Mouse (Mus musculus): ENCODE results near the gene Acoxl.

The Acoxl gene

DNA sequence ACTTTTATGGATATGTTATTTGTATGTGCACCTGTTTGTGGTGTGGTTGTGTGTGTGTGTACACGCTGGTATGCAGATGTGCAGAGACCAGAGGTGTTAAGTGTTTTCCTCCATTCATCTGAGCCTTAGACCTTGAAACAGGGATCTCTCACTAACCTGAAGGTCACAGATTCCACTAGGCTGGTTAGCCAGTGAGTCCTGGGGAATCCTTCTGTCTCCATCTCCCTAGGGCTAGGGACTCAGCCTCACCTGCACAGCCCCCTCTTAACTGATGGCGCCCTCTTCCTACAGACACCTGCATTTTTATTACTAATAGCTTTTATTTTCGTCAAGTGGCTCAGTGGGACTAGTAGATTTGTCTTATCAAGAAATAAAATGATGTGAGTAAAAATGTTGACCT, 301.5 kb downstream of the Acoxl start:
- DNase-seq (ENCODE audit: low spot score in 2 of 2), result no peak

DNA sequence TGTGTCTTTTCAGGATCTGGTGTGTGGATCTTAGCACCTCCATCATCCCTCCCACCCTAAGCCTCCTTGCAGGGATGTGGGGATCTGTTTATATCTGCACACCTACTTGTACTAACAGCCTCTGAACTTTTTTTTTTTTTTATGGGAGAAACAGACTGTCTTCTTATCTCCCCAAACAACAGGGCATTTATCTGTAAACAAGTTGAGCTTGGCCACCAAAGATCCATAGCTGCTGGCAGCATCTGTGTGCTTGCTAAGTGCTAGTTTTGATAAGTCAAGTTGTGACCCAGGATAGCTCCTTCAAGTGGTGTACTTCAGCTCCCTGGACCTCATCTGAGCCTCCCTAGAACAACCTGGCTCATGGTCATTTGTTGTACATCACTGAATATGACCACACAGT, 305.3 kb downstream of the Acoxl start:
- DNase-seq (ENCODE audit: low spot score in 2 of 2), result no peak

DNA sequence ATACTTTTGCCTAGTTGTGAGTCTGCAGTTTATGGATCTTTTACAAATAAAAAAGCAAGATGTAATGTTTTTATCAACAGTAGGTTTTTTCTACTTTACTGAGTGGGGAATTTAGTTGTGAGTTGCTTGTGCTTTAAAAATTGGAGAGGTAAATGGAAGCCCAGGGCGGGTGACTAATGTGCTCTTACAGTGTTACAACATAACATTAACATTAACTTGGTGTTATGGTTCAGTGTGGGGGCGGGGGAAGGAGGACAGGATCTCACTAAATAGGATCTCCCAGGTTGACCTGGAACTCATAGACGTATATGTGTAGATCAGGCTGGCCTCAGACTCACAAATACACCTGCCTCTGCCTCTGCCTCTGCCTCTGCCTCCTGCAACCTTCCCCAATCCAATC, 306.8 kb downstream of the Acoxl start:
- no peak for DNase-seq (ENCODE audit: low spot score in 2 of 2)

DNA sequence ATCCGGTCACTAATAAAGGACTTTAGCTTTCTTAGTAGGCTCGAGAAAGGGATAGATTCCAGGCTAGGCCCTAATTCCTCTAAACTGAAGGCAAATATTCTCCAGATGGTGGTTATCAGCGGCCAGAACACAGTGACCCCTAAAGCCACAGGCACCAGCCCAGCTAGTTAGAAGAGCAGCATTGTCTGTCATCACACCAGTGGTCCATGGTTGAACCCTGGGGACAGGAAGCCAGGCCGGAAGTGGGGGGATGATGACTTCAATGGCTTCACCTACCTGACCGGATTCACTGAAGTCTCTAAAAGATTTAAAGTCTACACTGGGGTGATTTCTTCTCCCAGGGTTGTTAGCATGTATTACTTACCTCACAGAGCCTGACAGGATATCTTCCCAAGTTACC, 310.9 kb downstream of the Acoxl start:
- no peak for DNase-seq (ENCODE audit: low spot score in 2 of 2)

DNA sequence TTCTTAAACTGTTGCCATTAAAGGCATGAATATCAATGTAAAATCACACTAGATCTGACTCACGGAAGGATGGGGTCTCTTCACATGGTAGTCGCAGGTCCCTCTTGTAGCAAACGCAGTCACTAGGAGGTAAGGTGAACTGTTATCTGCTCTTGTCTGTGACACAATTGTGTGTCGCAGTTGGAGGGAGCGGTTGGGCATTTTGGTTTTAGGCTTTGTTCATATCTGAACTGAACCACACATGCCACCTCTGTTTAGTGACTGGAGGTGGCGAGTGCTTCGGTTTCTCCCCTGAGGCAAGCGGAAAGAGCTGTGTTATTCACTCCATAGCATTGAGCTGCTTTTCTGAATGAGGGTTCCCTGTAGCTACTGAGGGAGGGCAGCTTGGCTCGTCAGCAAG, 313.5 kb downstream of the Acoxl start:
- no peak for DNase-seq (ENCODE audit: low spot score in 2 of 2)

DNA sequence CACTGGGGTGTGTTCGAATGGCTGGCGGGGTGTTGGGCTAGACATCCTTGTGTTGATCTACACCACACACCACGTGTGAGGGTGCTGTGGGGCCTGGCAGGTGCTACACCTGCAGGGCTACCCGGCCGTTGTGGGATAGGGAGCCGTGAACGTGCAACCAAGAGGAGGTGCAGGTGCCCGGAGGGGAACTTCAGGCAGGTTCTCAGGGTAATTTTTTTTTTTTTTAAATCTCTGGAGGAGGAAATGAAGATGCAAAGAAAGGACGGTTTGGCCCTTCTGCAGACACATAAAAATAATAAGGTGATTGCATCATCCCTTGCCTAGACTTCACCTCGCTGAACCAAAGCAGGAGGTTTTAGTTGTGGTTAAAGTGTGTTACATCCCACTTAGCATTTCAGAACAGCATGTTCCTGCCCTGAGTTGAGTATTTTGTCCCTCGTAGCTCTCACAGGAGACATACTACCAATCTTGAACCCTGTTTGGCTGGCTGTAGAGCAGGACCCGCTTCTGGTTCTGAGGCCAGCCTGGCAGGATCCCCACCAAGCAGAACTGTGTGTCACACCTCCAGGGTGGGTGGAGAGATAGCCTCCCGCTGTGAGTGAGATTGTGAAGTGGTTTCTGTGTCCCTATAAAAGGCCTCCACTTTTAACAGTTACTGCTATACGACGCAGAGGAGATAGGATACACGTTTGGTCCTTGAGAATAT, 314.3 kb downstream of the Acoxl start:
- DNase-seq (ENCODE audit: low spot score in 2 of 2), result no peak

DNA sequence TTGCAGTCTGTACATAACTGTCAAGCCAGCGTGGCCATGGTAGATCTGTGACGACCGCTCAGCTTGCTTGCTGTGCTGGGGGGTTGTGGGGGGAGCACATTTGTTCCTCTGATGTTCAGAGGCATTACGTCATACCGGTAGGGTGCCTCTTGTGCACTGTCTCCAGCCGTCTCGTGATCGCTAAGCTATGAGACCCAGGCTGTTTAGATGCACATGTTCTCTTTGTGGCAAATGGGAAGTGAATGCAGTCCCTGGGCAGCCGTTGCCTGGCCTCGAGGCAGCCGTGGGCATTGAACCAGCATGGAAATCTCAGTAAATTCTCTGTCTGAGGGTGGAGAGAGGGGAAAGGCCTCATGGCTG, 314.9 kb downstream of the Acoxl start:
- no peak for DNase-seq (ENCODE audit: low spot score in 2 of 2)

DNA sequence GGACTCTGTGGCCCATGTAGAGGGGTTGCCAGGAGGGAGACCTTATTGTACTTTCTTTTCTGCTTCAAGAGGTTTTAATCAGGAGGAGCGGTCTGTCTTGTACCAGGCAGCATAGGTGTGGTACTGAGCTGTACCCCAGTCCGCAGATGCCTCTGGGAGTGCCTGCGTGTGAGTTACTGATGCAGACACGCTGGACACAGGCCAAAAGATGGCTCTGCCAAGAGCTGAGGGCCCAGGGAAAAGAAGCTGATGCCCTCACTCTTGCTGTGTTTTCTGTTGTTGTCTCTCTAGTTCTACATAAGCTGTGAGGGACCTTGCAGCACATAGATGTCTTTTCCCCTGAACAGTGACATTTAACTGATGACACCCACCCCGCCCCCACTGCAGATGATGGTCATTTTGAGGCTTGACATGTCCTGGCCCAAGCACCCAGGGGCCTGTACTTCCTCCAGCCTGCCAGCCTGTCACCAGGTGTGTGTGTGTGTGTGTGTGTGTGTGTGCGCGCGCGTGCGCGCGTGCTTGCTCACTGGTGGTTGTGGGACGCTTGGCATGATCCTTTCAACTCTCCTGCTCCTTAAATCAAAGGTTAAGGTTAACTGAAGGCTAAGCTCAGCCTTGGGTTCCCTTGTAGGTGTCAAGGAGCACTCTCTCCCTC, 316.9 kb downstream of the Acoxl start:
- DNase-seq (ENCODE audit: low spot score in 2 of 2), result no peak

DNA sequence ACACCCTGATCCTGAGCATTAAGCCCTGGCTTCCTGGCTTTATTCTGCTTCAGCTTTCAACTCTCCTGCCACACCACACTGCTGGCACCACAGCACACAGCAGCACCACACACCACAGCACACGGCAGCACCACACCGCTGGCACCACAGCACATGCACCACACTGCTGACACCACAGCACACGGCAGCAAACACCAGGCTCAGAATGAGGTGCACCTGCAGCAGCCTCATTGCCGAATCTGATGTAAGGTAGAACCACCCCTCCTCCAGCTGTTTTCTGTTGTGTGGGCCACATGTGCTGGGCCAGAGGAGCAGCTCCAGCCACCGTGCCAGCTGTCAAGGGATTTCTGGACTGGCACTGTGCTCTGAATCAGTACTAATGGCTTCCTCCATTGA, 317.4 kb downstream of the Acoxl start:
- DNase-seq (ENCODE audit: low spot score in 2 of 2), result no peak

DNA sequence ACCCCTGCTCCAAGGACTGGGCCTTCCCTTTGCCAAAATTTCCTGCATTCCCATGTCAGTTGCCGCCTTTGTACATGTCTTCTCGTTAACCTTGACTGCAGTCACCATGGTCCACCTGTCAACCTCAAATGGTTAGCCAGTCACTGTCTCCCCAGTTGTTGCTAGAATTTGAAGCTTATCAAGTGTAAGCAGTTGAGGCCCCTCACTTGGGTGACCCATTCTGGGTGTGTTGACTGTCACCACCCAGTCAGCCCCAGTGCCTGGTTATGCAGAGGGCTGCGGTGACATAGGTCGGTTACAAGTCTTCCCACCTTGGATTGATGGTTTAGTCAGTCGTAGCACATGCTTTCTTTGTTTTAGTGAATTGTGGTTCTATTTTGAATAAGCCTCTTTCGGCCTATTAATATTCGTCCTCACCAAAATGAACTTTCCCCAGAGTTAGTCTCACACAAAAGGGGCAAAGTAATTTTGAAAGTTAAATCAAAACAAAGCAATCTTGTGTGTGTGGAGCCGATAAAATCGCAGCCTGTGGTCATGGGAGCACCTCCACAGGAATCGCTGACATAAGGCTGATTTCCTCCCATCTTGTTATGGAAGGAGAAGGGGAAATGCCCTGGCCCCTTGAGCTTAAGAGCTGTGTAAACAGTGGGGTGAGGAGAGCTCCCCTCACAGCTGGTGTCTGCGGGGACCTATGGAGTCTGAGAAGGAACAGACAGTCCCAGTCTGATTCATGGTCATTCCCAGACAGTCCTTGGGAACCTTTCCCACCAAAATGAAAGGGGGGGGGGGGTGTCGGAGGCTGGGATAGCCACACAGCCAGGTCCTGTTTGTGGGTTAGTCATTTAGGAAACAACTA, 318.1 kb downstream of the Acoxl start:
- no peak for DNase-seq (ENCODE audit: low spot score in 2 of 2)

DNA sequence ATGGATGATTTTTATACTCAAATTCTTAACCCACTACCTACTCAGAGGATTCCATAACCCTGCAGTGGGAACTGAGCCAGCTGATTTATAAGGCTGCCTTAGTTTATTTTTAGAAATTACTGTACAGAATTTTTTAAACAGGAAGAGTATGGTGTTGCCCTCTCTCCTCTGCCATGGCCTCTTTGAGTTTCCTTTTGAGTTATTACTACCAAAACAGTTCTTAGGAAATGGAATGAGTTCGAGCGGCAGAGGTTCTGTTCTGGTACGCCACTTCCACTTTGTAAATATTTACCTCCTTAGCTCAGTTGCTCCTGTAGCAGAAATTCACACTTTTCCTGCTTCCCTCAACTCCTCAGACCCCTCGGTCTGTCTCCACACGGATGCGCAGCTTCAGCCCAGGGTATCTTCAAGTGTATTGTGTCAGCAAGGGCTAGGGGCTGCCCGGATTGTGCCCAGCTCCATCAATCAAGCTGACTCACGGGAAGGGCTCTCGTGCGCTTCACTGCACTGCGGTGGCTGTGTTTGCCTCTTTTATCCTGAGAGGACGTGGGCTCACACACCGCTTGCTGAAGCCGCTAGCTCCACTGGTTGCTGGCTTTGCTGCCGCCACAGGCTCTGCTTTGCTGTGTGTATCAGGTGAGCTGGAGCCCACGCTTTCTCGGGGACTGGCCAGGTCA, 320.2 kb downstream of the Acoxl start:
- DNase-seq (ENCODE audit: low spot score in 2 of 2), result no peak

DNA sequence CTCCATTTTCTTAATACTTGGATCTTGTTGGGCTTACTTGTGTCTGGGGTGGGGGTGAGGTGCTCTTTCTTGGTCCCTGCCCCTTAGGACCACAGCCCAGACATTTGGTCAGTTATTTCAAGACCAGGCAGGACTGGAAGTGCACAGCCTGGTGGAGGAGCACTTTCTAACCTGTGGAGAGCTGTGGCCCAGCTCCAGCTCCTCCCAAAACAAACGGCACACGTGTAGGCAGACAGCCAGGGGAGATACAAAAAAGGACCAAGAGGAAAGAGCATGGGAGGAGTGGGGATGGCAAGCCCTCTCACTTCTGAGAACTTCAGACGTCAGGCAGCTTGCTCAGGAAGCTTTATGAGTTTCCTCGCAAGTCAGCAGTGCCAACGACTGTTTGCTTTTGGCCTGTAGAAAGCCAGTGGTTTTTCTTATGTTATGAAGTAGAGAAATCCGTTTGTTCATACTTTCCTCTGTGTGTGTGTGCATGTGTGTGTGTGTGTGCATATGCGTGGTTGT, 321.0 kb downstream of the Acoxl start:
- DNase-seq (ENCODE audit: low spot score in 2 of 2), result no peak

DNA sequence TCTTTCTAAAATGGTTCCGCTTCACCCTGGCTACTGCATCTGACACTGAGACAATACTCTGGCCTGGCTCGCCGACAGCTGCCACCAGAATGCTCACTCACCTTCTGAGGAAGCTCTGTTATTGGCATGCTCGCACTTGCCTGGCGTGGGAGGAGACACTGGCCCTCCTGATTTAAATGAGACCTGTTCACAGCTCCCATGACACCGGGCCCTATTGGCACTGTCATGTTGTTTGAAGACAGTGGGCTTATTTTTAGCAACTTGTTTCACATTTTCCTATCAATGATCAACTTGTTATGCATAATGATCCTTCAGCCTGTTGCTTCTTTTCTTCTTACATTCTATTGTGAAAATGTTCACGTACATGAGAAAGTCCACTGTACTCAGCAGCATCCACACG, 324.5 kb downstream of the Acoxl start:
- no peak for DNase-seq (ENCODE audit: low spot score in 2 of 2)

DNA sequence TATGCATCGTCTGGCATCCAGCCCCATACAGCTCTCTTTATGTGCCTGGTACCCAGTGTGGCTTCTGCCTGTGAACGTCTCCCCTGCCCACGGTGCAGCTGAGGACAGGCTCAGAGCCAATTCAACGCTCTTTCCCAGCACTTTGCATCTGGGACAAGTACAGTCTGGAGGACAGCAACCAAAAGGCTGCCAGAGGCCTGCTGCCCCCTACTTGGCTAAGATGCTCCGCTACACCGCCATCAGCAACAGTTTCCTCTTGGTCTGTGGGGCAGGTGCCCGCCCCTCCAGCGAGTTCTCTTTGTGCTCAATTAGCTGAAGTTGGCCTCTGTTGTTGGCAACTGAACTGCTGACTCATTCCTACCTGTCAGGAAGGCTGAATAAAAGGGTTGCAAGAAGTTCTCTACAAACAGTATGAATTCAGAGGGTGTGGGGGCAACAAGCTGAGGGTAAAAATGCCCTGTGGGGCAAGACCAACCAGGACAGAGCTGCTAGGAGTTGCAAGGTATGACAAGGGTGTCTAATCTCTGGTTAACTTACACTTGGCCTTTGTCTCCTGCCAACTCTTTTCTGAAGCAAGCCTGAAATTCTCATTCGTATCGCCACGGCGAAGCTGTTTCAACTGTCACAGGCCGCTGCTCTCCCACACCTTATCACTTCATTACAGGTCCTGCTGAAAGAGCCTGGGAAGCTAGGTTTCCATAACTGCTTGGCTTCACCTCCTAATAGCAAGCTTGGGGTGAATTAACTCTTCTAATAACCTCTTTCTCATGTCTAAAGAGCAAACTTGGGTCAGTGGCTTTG, 328.1 kb downstream of the Acoxl start:
- peak; percentile 26 to 43 for DNase-seq (ENCODE audit: low spot score in 2 of 2)

DNA sequence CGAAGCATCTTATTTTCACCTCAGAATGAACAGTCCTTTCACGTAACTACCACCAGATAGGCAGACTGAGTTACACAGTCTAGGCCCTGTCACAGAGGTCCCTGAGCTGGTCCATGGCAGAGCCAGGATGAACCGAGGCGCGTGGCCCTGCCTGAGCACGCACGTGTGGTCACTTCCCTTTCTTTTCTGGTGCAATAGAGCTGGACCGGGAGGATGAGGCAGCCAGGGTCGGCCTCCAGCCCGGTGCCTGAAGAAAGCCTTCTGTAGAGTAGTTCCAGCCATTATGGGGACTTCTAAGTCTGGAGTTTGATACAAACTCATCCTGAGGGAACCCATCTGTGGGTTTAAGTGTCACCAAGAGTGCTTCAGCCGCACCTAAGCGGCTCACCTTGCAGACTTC, 329.3 kb downstream of the Acoxl start:
- DNase-seq (ENCODE audit: low spot score in 2 of 2), result no peak

DNA sequence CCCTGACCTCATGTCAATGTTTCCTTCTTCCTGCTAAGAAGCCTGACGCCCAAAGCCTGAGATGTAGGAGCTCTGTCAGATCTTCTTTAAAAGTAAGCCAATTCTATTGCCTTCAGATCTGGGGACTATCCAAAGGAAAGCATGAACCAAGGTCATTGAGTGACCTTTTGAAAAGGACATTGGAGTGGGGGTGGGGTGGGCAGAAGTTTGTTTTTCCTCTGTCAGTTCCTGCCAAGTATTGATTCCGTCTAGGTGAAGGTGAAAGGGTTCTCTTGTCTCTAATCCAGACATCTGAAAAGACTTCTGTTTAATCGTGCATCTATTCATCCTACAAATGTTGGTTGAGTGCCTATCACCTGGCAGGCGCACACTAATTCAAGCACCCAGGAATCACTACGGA, 330.8 kb downstream of the Acoxl start:
- no peak for DNase-seq (ENCODE audit: low spot score in 2 of 2)

DNA sequence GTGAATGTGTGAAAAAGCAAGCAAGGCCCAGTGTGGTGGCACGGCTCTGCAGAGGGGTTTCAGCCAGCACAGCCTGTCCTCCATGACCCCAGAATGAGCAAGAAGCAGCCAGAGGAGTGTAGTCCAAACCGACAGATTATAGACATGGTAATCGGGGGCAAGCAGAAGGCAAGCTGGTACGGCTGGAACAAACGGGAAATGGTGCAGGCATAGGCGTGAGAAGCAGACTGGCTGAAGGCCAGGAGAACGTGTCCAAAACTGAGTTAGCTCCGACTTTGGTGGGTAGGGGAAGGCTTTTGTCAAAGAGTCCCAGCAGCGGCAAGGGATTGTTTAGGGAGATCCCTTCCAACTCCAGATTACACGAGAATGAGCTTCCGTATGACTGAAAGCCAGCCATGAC, 331.3 kb downstream of the Acoxl start:
- DNase-seq (ENCODE audit: low spot score in 2 of 2), result no peak

DNA sequence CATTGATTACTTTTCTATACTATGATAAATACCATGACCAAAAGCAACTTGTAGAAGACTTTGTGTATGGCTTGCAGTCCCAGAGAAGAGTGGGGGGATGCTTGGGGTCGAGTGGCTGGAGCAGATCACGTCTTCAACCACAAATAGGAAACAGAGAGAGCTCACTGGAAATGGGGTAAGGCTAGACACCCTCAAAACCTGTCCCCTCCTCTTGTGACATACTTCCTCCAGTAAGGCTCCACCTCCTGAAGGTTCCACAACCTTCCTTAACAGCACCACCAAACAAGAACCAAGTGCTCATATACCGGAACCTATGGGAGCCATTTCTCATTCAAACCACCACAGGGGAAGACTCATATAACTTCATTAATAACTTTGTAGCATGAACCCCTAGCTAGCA, 331.9 kb downstream of the Acoxl start:
- DNase-seq (ENCODE audit: low spot score in 2 of 2), result no peak

DNA sequence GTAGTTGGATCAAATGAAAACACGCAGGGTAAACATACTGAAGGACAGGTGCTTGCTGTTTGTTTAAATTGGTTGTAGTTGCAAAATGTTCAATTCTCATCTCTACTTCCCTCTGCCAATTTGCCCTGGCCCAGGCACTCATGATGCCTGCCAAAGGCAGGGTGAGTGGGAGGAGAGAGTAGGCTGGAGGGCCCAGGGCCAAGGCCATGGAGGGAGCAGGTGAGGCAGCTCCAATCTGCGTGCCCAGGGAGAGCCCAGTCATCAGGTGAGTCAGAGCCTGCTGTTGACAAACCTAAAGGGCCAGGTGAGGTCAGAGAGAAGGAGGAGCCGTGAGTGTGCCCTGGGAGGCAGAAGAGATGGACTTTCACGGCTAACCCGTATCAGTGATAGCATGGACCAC, 333.6 kb downstream of the Acoxl start:
- peak in 1 of 2 experiments; percentile 29 for DNase-seq (ENCODE audit: low spot score in 2 of 2)

Measured in right cerebral cortex, adult 2 months (tissue).